Mouse (Mus musculus) cerebellum, adult 11 months (tissue): ENCODE measurements around the gene Gmnn.
"Not testable (repeated sequence)": the region's sequence is repeated elsewhere in the genome, so short reads cannot be mapped to it uniquely, and the experiment has no call there.

Source experiments
- DNase-seq: peaks from one replicate; pipeline ENCODE4 v3.0.0; 2022

The Gmnn gene

DNA sequence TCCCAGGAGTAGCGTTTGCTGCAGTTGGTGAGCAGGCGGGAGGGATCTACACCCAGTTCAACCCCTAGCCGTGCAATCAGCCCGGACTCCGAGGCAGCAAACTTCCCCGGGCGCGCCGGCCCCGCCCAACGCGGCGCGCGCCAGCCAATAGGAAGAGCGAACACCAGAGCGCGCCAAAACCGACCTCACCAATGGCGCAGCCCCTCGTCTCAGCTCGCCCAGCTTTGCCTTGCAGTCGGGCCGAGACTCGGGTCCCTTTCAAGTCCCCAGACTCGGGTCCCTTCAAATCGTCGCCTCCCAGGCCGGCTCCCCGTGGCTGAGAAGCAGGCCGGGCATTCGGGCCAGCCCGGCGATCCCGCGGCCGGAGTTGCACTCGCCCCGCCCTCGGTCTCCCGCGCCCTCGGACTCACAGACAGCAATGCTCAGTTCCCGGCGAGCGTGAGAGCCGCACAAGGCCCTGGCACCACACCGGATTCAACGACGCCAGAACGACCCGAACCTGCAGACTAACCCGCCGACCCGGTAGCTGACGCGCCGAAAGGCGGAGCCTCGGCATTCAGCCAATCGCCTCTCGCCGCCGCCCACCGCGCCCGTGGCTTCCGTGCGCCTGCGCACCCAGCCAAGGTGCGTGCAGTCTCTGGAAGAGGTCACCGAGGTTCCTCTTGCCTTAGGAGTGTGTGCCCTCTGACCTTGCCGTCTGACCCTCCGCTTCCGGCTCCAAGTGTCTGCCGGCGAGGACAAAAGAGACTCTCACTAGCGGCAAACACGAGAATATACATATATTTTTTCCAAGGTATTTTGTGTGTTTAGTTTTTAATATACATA is at the start of gene Gmnn:
Gmnn (minus strand) TSS at position 521 of the 825 bp plus-strand sequence.
- peak; percentile 80 for DNase-seq

- no peak for DNase-seq
Measured at GRCm38 (mm10) chr13:24806079-24806478, 44.4 kb upstream of the Gmnn start.

DNA sequence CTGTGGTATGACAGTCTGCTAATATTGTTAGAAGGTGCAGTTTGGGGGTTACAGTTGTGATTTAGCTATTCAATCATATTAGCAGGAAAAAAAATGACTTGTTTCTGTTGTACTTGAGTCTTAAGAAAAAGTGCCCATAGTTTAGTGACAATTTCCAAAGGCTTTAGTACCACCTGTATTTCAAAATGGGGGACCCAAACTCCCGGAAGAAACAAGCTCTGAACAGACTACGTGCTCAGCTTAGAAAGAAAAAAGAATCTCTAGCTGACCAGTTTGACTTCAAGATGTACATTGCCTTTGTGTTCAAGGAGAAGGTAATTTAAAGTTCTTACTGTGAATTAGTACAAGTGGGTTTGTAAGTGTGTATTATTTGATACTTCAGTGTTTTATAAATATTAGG is 41.5 kb upstream of the Gmnn start:
- no peak for DNase-seq

DNA sequence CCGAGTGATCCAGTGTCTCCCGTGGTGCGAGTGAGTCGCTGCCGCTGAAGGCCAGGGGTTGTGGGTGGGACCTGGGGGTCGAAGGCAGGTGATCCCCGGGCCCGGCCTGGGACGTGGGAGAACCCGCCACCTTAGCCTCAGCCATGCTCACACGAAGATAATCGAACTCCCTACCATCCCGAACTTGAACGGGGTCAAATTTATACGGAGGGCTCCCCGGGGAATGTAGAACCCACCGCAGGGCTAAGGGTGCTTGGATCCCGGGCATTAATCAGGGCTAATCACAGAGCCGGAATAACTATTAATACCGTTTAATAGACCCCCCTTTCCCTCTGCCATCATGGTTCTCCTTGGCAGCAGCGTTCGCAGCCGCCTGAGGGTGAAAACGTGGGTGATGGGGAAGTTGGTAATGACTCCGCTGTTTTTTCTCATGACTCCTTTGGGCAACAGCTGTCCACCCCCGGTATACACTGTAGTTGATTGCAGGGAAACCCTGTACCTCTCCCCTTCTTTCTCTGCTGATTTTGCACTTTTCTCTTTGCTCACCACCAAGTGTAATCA is 40.5 kb upstream of the Gmnn start:
- DNase-seq: peak; percentile 31

- peak; percentile 62 for DNase-seq
Measured at GRCm38 (mm10) chr13:24801308-24801921, 39.7 kb upstream of the Gmnn start, which contains the start of gene BC005537. TSS of gene BC005537 (plus strand) at chr13:24801657.

DNA sequence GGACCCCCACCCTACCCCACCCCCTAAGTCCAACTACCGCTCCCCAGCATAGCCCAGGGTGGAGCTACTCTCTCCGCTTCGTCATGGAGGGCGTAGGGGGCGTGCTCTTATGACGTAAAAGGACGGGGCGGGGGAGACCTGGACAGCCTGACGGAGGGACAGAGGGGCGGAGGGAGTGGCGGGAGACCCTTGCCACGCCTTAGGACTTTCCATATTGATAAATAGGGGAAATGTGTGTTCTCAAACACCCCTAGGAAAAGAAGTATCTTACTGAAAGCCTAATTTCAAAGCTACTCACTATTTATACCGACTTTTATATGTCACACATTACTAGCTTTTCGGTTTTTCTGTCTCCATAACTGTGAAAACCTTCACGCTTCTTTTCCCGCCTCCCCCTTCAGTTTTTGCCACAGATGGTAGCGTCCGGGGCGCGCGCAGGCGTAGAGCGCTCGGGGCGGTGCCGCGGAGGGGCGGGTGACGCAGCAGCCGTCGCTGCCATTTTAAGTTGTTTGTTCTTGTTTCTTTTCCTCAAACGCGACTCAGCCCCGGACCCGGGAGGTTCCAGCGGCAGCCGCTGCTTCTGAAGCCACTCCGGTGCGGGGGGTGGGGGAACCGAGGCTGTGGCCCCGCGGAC is 39.1 kb upstream of the Gmnn start:
- peak; percentile 96 for DNase-seq

GRCm38 (mm10) chr13:24799925-24800673 is 38.4 kb upstream of the Gmnn start:
- peak; percentile 50 for DNase-seq

DNA sequence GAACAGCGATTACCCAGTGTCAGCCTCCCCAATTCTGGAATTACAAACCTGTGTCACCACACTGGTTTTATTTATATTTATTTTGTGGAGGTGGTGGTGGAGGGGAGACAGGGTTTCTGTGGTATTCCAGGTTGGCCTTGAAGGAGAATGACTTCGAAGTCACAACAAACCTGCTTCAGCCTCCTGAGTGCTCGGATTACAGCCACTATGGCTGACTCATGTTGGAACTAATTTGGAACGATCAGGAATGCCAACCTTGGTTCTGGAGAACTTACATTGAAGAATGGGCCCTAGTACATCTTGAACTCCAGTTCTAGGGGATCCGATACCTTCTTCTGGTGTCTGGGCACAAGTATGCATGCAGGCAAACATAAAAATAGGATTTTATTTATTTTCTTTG is 37.7 kb upstream of the Gmnn start:
- DNase-seq: no peak

DNA sequence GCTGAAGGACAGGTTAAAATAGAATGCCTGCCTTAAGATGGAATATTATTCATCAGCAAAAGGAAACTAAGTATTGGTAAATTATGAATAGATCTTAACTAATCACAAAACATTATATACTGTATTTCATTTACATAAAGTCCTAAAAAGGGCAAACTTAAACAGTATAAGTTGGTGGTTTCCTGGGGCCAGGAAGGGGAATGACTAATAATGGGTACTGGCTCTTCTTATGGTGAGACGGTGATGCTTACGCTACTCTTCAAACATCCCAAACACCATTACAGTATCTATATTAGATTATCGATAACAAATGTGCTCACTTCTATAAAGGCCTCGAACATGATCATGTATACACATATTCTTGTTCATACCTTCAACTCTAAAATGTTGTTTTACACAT is 37.0 kb upstream of the Gmnn start:
- DNase-seq: no peak

GRCm38 (mm10) chr13:24792411-24793045 is 30.8 kb upstream of the Gmnn start:
- no peak for DNase-seq

- no peak for DNase-seq
Measured at GRCm38 (mm10) chr13:24791349-24791748, 29.6 kb upstream of the Gmnn start.

GRCm38 (mm10) chr13:24787477-24787876 is 25.8 kb upstream of the Gmnn start:
- DNase-seq: no peak

- DNase-seq: peak; percentile 55
Measured at GRCm38 (mm10) chr13:24786014-24786490, 24.3 kb upstream of the Gmnn start.

- no peak for DNase-seq
Measured at GRCm38 (mm10) chr13:24781916-24782315, 20.2 kb upstream of the Gmnn start.

DNA sequence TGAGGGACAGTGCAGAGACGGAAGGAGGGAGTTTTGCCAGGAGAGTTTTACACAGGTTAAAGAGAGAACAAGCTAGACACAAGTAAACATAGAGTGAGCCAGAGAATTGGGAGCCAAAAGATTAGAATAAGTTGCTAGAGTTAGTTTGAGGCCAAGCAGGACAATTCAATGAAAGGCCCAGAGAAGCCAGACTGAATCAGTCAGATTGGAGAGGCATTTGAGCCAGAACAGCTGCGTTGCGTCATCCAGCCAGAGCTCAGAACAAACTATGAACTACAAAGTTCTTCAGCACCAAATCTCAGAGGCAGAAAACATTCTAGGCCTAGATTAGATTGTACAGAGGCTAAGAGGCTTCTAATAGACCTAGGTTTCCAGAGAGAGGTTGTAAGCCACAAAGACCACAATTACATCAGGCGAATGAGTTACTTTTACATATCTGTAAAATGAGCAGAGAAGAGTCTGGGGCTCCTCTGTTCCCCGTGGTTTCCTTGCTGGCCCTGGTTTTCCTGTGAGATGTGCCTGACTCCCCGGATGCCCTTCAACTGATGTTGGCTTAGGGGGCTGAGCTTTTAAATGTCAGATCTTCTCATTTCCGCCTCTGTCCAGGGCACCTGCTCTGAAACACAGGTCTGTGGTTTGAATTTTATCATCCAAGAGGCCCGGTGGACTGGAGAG is 17.1 kb upstream of the Gmnn start:
- DNase-seq: no peak

GRCm38 (mm10) chr13:24778026-24778425 is 16.3 kb upstream of the Gmnn start:
- DNase-seq: no peak

GRCm38 (mm10) chr13:24776146-24776844 is 14.6 kb upstream of the Gmnn start:
- peak; percentile 38 for DNase-seq

GRCm38 (mm10) chr13:24771482-24771881 is 9.8 kb upstream of the Gmnn start:
- not testable (repeated sequence) for DNase-seq

DNA sequence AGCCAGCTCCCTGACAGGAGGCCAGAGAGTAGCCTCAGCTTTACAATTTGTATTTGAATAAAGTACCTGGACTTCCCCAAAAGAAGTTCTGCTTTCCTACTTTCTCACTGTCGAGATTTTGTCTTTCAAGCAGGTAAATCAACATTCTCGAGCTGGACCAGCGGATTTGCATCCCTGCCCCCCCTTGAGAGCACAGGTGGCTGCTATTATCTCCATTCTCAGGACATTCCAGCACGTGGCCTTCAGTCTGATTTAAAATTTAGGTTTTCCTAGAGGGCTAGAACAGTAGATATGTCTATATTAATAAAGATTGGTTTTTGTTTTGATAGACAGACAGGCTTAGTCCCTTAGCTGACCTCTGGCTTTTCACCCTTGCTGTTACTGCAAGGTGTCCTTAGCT is 6.1 kb upstream of the Gmnn start:
- not testable (repeated sequence) for DNase-seq

DNA sequence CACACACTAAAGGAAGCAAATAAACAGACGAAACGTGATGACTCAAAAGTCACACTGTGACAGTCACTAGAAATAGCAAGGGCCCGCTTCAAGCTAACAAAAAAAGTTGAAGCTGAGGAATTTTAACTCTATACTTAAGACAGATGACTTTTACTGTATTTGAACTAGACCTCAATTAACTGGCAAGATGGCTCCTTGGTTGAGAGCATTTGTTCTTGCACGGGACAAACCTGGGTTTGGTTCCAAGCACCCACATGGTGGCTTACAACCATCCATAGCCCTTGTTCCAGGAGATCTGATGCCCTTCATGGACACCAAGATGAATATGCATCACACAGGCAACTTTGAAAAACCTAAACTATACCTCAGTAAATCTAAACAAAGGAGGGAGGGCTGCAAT is 531 bp upstream of the Gmnn start:
- DNase-seq: no peak

GRCm38 (mm10) chr13:24761083-24761402 is 680 bp downstream of the Gmnn start:
- no peak for DNase-seq
